Mouse (Mus musculus) kidney, postnatal 36 days (tissue): ENCODE results near the gene Slco2a1.

Source experiments
- DNase-seq, 2 experiments: peaks; one replicate each; pipeline ENCODE4 v3.0.0; 2021 to 2022; ENCODE audit warnings: mixed read lengths in 2 of 2

Gene Slco2a1

GRCm38 (mm10) chr9:103038705-103039104 is 50.2 kb downstream of the Slco2a1 start:
- DNase-seq = no peak

- no peak for DNase-seq
Observed at GRCm38 (mm10) chr9:103040581-103040980, 52.1 kb downstream of the Slco2a1 start.

- DNase-seq = peak; percentile 29 to 36
Observed at GRCm38 (mm10) chr9:103045406-103045805, 56.9 kb downstream of the Slco2a1 start.

- peak; percentile 45 to 64 for DNase-seq
Observed at GRCm38 (mm10) chr9:103049049-103049511, 60.6 kb downstream of the Slco2a1 start.

GRCm38 (mm10) chr9:103053829-103054228 is 65.3 kb downstream of the Slco2a1 start:
- no peak for DNase-seq

GRCm38 (mm10) chr9:103055061-103055460 is 66.5 kb downstream of the Slco2a1 start:
- DNase-seq = no peak

GRCm38 (mm10) chr9:103056164-103056563 is 67.7 kb downstream of the Slco2a1 start:
- DNase-seq = no peak

GRCm38 (mm10) chr9:103060551-103060950 is 72.0 kb downstream of the Slco2a1 start:
- no peak for DNase-seq

GRCm38 (mm10) chr9:103061471-103062053 is 73.0 kb downstream of the Slco2a1 start:
- DNase-seq = no peak

- DNase-seq = no peak
Observed at GRCm38 (mm10) chr9:103063591-103063990, 75.1 kb downstream of the Slco2a1 start.

- no peak for DNase-seq
Observed at GRCm38 (mm10) chr9:103066845-103067244, 78.3 kb downstream of the Slco2a1 start.

GRCm38 (mm10) chr9:103067651-103068050 is 79.1 kb downstream of the Slco2a1 start:
- no peak for DNase-seq

GRCm38 (mm10) chr9:103068769-103069168 is 80.3 kb downstream of the Slco2a1 start:
- no peak for DNase-seq

- peak in 1 of 2 experiments; percentile 30 for DNase-seq
Observed at GRCm38 (mm10) chr9:103071541-103072203, 83.2 kb downstream of the Slco2a1 start.

GRCm38 (mm10) chr9:103072204-103072599 is 83.7 kb downstream of the Slco2a1 start:
- DNase-seq = no peak

- no peak for DNase-seq
Observed at GRCm38 (mm10) chr9:103072926-103073515, 84.5 kb downstream of the Slco2a1 start.

GRCm38 (mm10) chr9:103076836-103077531 is 88.5 kb downstream of the Slco2a1 start:
- DNase-seq = peak; percentile 52 to 72

GRCm38 (mm10) chr9:103078194-103078691 is 89.7 kb downstream of the Slco2a1 start:
- peak; percentile 34 to 37 for DNase-seq

GRCm38 (mm10) chr9:103080211-103080610 is 91.7 kb downstream of the Slco2a1 start:
- no peak for DNase-seq

- no peak for DNase-seq
Observed at GRCm38 (mm10) chr9:103082246-103082975, 93.9 kb downstream of the Slco2a1 start.

GRCm38 (mm10) chr9:103083405-103083804 is 94.9 kb downstream of the Slco2a1 start:
- DNase-seq = no peak

GRCm38 (mm10) chr9:103086736-103087135 is 98.2 kb downstream of the Slco2a1 start:
- DNase-seq = no peak
